Mouse (Mus musculus) megakaryocyte-erythroid progenitor cell, adult 5-6 weeks (primary cell): ENCODE results near the gene Prkch. TPM values are rescaled to one million over a fixed set of nuclear protein-coding genes. Genes with fewer than 3 reads are reported as not detected.

Source experiments
- ATAC-seq: replicated peaks from 2 replicates; pipeline ENCODE4 v1.8.0; 2016; ENCODE audit warnings: mild to moderate bottlenecking, inconsistent platforms; ENCODE audit not compliant: severe bottlenecking, poor library complexity, low FRiP score, low TSS enrichment
- total RNA-seq, 2 experiments: library from RNA; stranded (forward) in 1 of 2; stranded (reverse) in 1 of 2; fragments of 200-1000, 215-1000 nt in 1 of 2; fragments of >200 nt in 1 of 2; fragmentation: Nextera tagmentation in 1 of 2; gene quantifications; 2 replicates each; pipeline ENCODE4 v1.2.3; 2014 to 2017

The Prkch gene
- total RNA-seq, 2 experiments from 2014 or later: 21.7 to 22.9 TPM

- no peak for ATAC-seq
Measured at GRCm38 (mm10) chr12:73774793-73775385, 190.3 kb downstream of the Prkch start.

- no peak for ATAC-seq
Measured at GRCm38 (mm10) chr12:73776401-73776945, 191.9 kb downstream of the Prkch start.

GRCm38 (mm10) chr12:73777673-73778072 is 193.1 kb downstream of the Prkch start:
- no peak for ATAC-seq

GRCm38 (mm10) chr12:73779332-73780231 is 195.0 kb downstream of the Prkch start:
- peak; percentile 48 for ATAC-seq

GRCm38 (mm10) chr12:73781425-73782032 is 196.9 kb downstream of the Prkch start:
- ATAC-seq: no peak

GRCm38 (mm10) chr12:73786909-73787308 is 202.3 kb downstream of the Prkch start:
- no peak for ATAC-seq

GRCm38 (mm10) chr12:73788850-73789249 is 204.3 kb downstream of the Prkch start:
- ATAC-seq: peak; percentile 70

GRCm38 (mm10) chr12:73790571-73791108 is 206.0 kb downstream of the Prkch start:
- no peak for ATAC-seq

GRCm38 (mm10) chr12:73793216-73793615 is 208.6 kb downstream of the Prkch start:
- no peak for ATAC-seq

- ATAC-seq: no peak
Measured at GRCm38 (mm10) chr12:73793744-73794143, 209.1 kb downstream of the Prkch start.

GRCm38 (mm10) chr12:73794151-73794883 is 209.7 kb downstream of the Prkch start:
- ATAC-seq: no peak

GRCm38 (mm10) chr12:73799671-73800070 is 215.1 kb downstream of the Prkch start:
- ATAC-seq: no peak

- ATAC-seq: no peak
Measured at GRCm38 (mm10) chr12:73800886-73801285, 216.3 kb downstream of the Prkch start.

GRCm38 (mm10) chr12:73801845-73802244 is 217.2 kb downstream of the Prkch start:
- ATAC-seq: no peak

GRCm38 (mm10) chr12:73802379-73803057 is 217.9 kb downstream of the Prkch start:
- ATAC-seq: no peak

GRCm38 (mm10) chr12:73803946-73804345 is 219.3 kb downstream of the Prkch start:
- ATAC-seq: no peak

- ATAC-seq: no peak
Measured at GRCm38 (mm10) chr12:73805541-73805940, 220.9 kb downstream of the Prkch start.

GRCm38 (mm10) chr12:73806003-73806402 is 221.4 kb downstream of the Prkch start:
- no peak for ATAC-seq

GRCm38 (mm10) chr12:73807228-73807627 is 222.6 kb downstream of the Prkch start:
- ATAC-seq: no peak
